Mouse (Mus musculus) midbrain, embryonic 10.5 days (tissue): ENCODE measurements around the gene Fam161a. TPM values are rescaled to one million over a fixed set of nuclear protein-coding genes. Genes with fewer than 3 reads are reported as not detected.

Experiments
- DNase-seq: peaks from one replicate; pipeline ENCODE4 v3.0.0-alpha.2; 2017; ENCODE audit warnings: low spot score
- H3K27ac ChIP-seq: fragments of 300-500 bp; sonication (generic); replicated peaks from 2 replicates; pipeline ENCODE4 v1.5.1; 2016; ENCODE audit warnings: mild to moderate bottlenecking
- H3K27me3 ChIP-seq: fragments of 300-500 bp; sonication (generic); 2 replicates; pipeline ENCODE4 v1.6.1; 2016; ENCODE audit warnings: low read depth, mild to moderate bottlenecking; ENCODE audit not compliant: poor library complexity, severe bottlenecking
- H3K36me3 ChIP-seq: fragments of 300-500 bp; sonication (generic); 2 replicates; pipeline ENCODE4 v1.6.1; 2016; ENCODE audit warnings: mild to moderate bottlenecking, moderate library complexity
- H3K4me1 ChIP-seq: fragments of 300-500 bp; sonication (generic); 2 replicates; pipeline ENCODE4 v1.6.1; 2016
- H3K4me3 ChIP-seq: fragments of 300-500 bp; sonication (generic); 2 replicates; pipeline ENCODE4 v1.5.1; 2016; ENCODE audit warnings: mild to moderate bottlenecking, moderate library complexity
- H3K9me3 ChIP-seq: fragments of 300-500 bp; sonication (generic); replicated peaks from 2 replicates; pipeline ENCODE4 v1.6.1; 2016; ENCODE audit warnings: mild to moderate bottlenecking
- WGBS: fragments of 180-500 bp; shearing (Covaris S2); methylation state at CpG from one replicate; pipeline ENCODE4 v1.1.7; 2016; 5-methylcytosine and 5-hydroxymethylcytosine counted together
- polyA plus RNA-seq: library from polyadenylated mRNA; unstranded; fragments of >200 nt; fragmentation: Nextera tagmentation; extraction: Ambion mirVana; gene quantifications from 2 replicates; pipeline ENCODE4 v1.2.1, GENCODE M21; 2016

Gene Fam161a
- polyA plus RNA-seq, 1 experiment from 2014 or later = 1.6 TPM

GRCm38 (mm10) chr11:22979221-22979620 lies 28.1 kb upstream of the Fam161a start:
- Histone ChIP-seq H3K27ac (no peak overlapping the region), H3K9me3 (no peaks in the 10 kb centered on the region; the same call in 1 of the 2 replicates), H3K4me1 (peaks cover 40% of the 10 kb centered on the region), H3K36me3 (peaks cover 36% of the 10 kb centered on the region), H3K4me3 (no peak overlapping the region), H3K27me3 (no peaks in the 10 kb centered on the region)
- WGBS = 85% methylated on average over 1 of the region's 1 CpGs
- DNase-seq = no peak

- H3K27ac ChIP-seq = peak overlapping the region; percentile 94; the same call in 1 of the 2 replicates
- H3K9me3 ChIP-seq = no peaks in the 10 kb centered on the region
- H3K4me1 ChIP-seq = peaks cover 23% of the 10 kb centered on the region
- peaks cover 34% of the 10 kb centered on the region for H3K36me3 ChIP-seq
- WGBS = 49% methylated on average over 4 of the region's 4 CpGs
- no peaks in the 10 kb centered on the region for H3K27me3 ChIP-seq
- no peak for DNase-seq
- peak overlapping the region; percentile 78 for H3K4me3 ChIP-seq
Observed at GRCm38 (mm10) chr11:22981041-22981440, 26.3 kb upstream of the Fam161a start.

- peaks cover 28% of the 10 kb centered on the region for H3K36me3 ChIP-seq
- H3K27me3 ChIP-seq = no peaks in the 10 kb centered on the region
- no peak for DNase-seq
- H3K9me3 ChIP-seq = no peaks in the 10 kb centered on the region
- peak overlapping the region; percentile 78 for H3K4me3 ChIP-seq
- H3K27ac ChIP-seq = peak overlapping the region; percentile 94
- WGBS = 4% methylated on average over 12 of the region's 12 CpGs
- peaks cover 18% of the 10 kb centered on the region for H3K4me1 ChIP-seq
Observed at GRCm38 (mm10) chr11:22981543-22981950, 25.8 kb upstream of the Fam161a start.

- H3K27ac ChIP-seq = peak within 1 kb of the TSS; percentile 94
- H3K27me3 ChIP-seq = no peaks in the 10 kb centered on the region
- no peaks in the 10 kb centered on the region for H3K9me3 ChIP-seq
- H3K36me3 ChIP-seq = peaks cover 22% of the 10 kb centered on the region
- DNase-seq = peak; percentile 96
- peak within 1 kb of the TSS; percentile 78 for H3K4me3 ChIP-seq
- WGBS = 4% methylated on average over 42 of the region's 42 CpGs
- H3K4me1 ChIP-seq = peaks cover 14% of the 10 kb centered on the region
Observed at GRCm38 (mm10) chr11:22981984-22982757, 25.2 kb upstream of the Fam161a start, which contains the start of the genes Gm28048 and Commd1. Gm28048 (minus strand) TSS chr11:22982090. Commd1 (minus strand) TSS chr11:22982382.

- Histone ChIP-seq H3K4me3 (peak overlapping the region; percentile 78), H3K4me1 (peaks cover 14% of the 10 kb centered on the region), H3K27ac (no peak overlapping the region), H3K27me3 (no peaks in the 10 kb centered on the region), H3K36me3 (peaks cover 15% of the 10 kb centered on the region), H3K9me3 (no peaks in the 10 kb centered on the region)
- no peak for DNase-seq
- 73% methylated on average over 6 of the region's 6 CpGs for WGBS
Observed at GRCm38 (mm10) chr11:22982846-22983245, 24.5 kb upstream of the Fam161a start.

GRCm38 (mm10) chr11:22985510-22985909 lies 21.8 kb upstream of the Fam161a start:
- Histone ChIP-seq H3K9me3 (no peaks in the 10 kb centered on the region), H3K4me3 (no peak overlapping the region), H3K27ac (no peak overlapping the region), H3K27me3 (no peaks in the 10 kb centered on the region), H3K36me3 (no peaks in the 10 kb centered on the region), H3K4me1 (peaks cover 16% of the 10 kb centered on the region)
- 84% methylated on average over 3 of the region's 3 CpGs for WGBS
- no peak for DNase-seq

- Histone ChIP-seq H3K4me3 (no peak overlapping the region), H3K4me1 (peaks cover 17% of the 10 kb centered on the region), H3K9me3 (no peaks in the 10 kb centered on the region), H3K36me3 (0 out of 2 replicates have a peak, but pooled peaks cover 2% of the 10 kb centered on the region), H3K27me3 (no peaks in the 10 kb centered on the region), H3K27ac (no peak overlapping the region)
- no peak for DNase-seq
- WGBS = 62% methylated on average over 2 of the region's 2 CpGs
Observed at GRCm38 (mm10) chr11:22987357-22987756, 20.0 kb upstream of the Fam161a start.

GRCm38 (mm10) chr11:22989786-22990185 lies 17.5 kb upstream of the Fam161a start:
- peak overlapping the region; percentile 97 for H3K4me3 ChIP-seq
- peaks cover 24% of the 10 kb centered on the region for H3K36me3 ChIP-seq
- WGBS = 54% methylated on average over 1 of the region's 1 CpGs
- H3K9me3 ChIP-seq = no peaks in the 10 kb centered on the region
- peak overlapping the region; percentile 97 for H3K27ac ChIP-seq
- no peaks in the 10 kb centered on the region for H3K27me3 ChIP-seq
- no peak for DNase-seq
- H3K4me1 ChIP-seq = peaks cover 17% of the 10 kb centered on the region

GRCm38 (mm10) chr11:22990393-22991126 lies 16.8 kb upstream of the Fam161a start, which contains the start of gene Cct4:
Cct4 (plus strand) TSS chr11:22990519.
- WGBS = under 1% methylated on average over 66 of the region's 66 CpGs
- Histone ChIP-seq H3K36me3 (peaks cover 32% of the 10 kb centered on the region), H3K27ac (peak within 1 kb of the TSS; percentile 97)

GRCm38 (mm10) chr11:22991218-22991835 lies 16.0 kb upstream of the Fam161a start:
- 15% methylated on average over 14 of the region's 14 CpGs for WGBS
- Histone ChIP-seq H3K9me3 (no peaks in the 10 kb centered on the region), H3K27ac (peak overlapping the region; percentile 97), H3K36me3 (peaks cover 39% of the 10 kb centered on the region), H3K27me3 (no peaks in the 10 kb centered on the region), H3K4me3 (peak overlapping the region; percentile 97), H3K4me1 (peaks cover 17% of the 10 kb centered on the region)
- DNase-seq = no peak

More at GRCm38 (mm10) chr11:22990393-22991126, 16.8 kb upstream of the Fam161a start, which contains the start of gene Cct4:
- peak within 1 kb of the TSS; percentile 97 for H3K4me3 ChIP-seq
- H3K4me1 ChIP-seq = peaks cover 17% of the 10 kb centered on the region
- peak; percentile 95 for DNase-seq
- H3K27me3 ChIP-seq = no peaks in the 10 kb centered on the region
- H3K9me3 ChIP-seq = no peaks in the 10 kb centered on the region

GRCm38 (mm10) chr11:22994271-22994670 lies 13.1 kb upstream of the Fam161a start:
- H3K27me3 ChIP-seq = no peaks in the 10 kb centered on the region
- 96% methylated on average over 2 of the region's 2 CpGs for WGBS
- H3K27ac ChIP-seq = no peak overlapping the region
- no peak for DNase-seq
- H3K4me3 ChIP-seq = no peak overlapping the region
- peaks cover 17% of the 10 kb centered on the region for H3K4me1 ChIP-seq
- H3K36me3 ChIP-seq = peaks cover 69% of the 10 kb centered on the region
- no peaks in the 10 kb centered on the region for H3K9me3 ChIP-seq

GRCm38 (mm10) chr11:22995461-22995860 lies 11.9 kb upstream of the Fam161a start:
- no peak overlapping the region for H3K4me3 ChIP-seq
- no peak overlapping the region for H3K27ac ChIP-seq
- H3K27me3 ChIP-seq = no peaks in the 10 kb centered on the region
- H3K36me3 ChIP-seq = peaks cover 81% of the 10 kb centered on the region
- no peaks in the 10 kb centered on the region for H3K9me3 ChIP-seq
- H3K4me1 ChIP-seq = peaks cover 15% of the 10 kb centered on the region
- DNase-seq = no peak
- WGBS = 93% methylated on average over 4 of the region's 4 CpGs
